11 mouse cellular contexts compared by ENCODE assay signal in the genomic region with DNA sequence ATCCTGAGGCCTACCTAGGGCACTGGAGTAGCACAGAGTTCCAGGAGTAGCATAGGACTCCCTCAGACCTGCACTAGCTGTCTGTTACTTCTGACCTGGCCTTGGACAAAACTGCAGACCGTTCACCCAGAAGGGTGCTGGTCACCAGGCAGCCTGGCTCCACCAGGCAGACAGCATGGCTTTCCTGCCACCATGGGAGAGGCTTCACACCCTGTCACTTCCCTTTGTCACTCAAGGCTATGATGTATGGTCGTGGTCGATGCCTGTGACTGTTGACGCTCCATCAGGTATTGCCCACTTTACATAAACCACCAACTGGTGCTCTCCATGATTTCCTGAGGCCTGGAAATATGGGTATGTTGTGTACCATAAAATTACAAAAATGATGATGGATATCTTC.
DNase-seq lines count a peak whose midpoint lies in the region; ATAC-seq and TF ChIP-seq lines count a peak whose summit lies in the region.
"Had no signal": no experiment of that assay in that cellular context is flagged by ENCODE, and none has a peak within 500 bp of the region (broad histone marks: within the 10 kb centered on the region; RNA-seq: fewer than 3 reads in every experiment).

No protein-coding gene starts in this region.

- TF ChIP-seq POLR2A in olfactory bulb, adult 2 months (IDR thresholded peaks at IDR 0.05; ENCODE audit: insufficient read depth, low read depth, low read length) = no peak

- no peak overlapping the region for H3K4me3 ChIP-seq in limb, embryonic 13.5 days
- no peak overlapping the region for H3K4me3 ChIP-seq in limb, embryonic 10.5 days
- no peak overlapping the region for H3K4me3 ChIP-seq in forebrain, postnatal 0 days (ENCODE audit: low read depth, low read length)
- H3K4me3 ChIP-seq in olfactory bulb, adult 2 months (ENCODE audit: insufficient read depth, low read depth, low read length) = no peak overlapping the region
- H3K4me3 ChIP-seq: embryonic facial prominence, embryonic 12.5 days had no signal

- TF ChIP-seq CTCF in forebrain, postnatal 0 days (IDR thresholded peaks at IDR 0.05; ENCODE audit: low read depth) = no peak
- TF ChIP-seq CTCF in olfactory bulb, adult 2 months (IDR thresholded peaks at IDR 0.05; ENCODE audit: insufficient read depth, low read depth, low read length) = no peak

- H3K9ac ChIP-seq in limb, embryonic 13.5 days = no peak overlapping the region
- no peak overlapping the region for H3K9ac ChIP-seq in forebrain, postnatal 0 days
- H3K9ac ChIP-seq: embryonic facial prominence, embryonic 12.5 days had no signal

- DNase-seq in limb, embryonic 10.5 days (ENCODE audit: low spot score) = no peak
- DNase-seq in forebrain, postnatal 0 days = no peak
- no peak for DNase-seq in ovary, postnatal 14 days (ENCODE audit: low spot score)
- DNase-seq in adrenal gland, adult 8-10 months = no peak
- DNase-seq in thymus, adult 18-20 months = no peak
- DNase-seq: kidney, adult 9 months; liver had no signal

- H3K4me1 ChIP-seq in limb, embryonic 13.5 days = peaks cover 26% of the 10 kb centered on the region
- peaks cover 25% of the 10 kb centered on the region for H3K4me1 ChIP-seq in limb, embryonic 10.5 days
- H3K4me1 ChIP-seq in forebrain, postnatal 0 days (ENCODE audit: insufficient read depth) = peaks cover 25% of the 10 kb centered on the region
- peaks cover 27% of the 10 kb centered on the region for H3K4me1 ChIP-seq in olfactory bulb, adult 2 months (ENCODE audit: control insufficient read depth, insufficient read depth, low read length)

- H3K9me3 ChIP-seq in limb, embryonic 13.5 days = peaks cover 1% of the 10 kb centered on the region; the same call in 1 of the 2 replicates
- no peaks in the 10 kb centered on the region for H3K9me3 ChIP-seq in limb, embryonic 10.5 days (replicated peaks)
- H3K9me3 ChIP-seq in forebrain, postnatal 0 days (ENCODE audit: low read length) = no peaks in the 10 kb centered on the region
- H3K9me3 ChIP-seq: embryonic facial prominence, embryonic 12.5 days had no signal

- no peak for ATAC-seq in limb, embryonic 13.5 days (ENCODE audit: low FRiP score, low read depth)
- ATAC-seq in forebrain, postnatal 0 days = 0 out of 2 replicates have a peak, but pooled peaks have one; percentile 1
- peak; percentile 44 for ATAC-seq in megakaryocyte progenitor cell, adult 5-6 weeks (replicated peaks; ENCODE audit: poor library complexity)

- no peaks in the 10 kb centered on the region for H3K36me3 ChIP-seq in limb, embryonic 13.5 days
- no peaks in the 10 kb centered on the region for H3K36me3 ChIP-seq in limb, embryonic 10.5 days
- H3K36me3 ChIP-seq in forebrain, postnatal 0 days (ENCODE audit: insufficient read depth) = no peaks in the 10 kb centered on the region
- H3K36me3 ChIP-seq: embryonic facial prominence, embryonic 12.5 days had no signal

- peak overlapping the region; percentile 58; the same call in 1 of the 2 replicates for H3K27ac ChIP-seq in limb, embryonic 13.5 days
- no peak overlapping the region for H3K27ac ChIP-seq in limb, embryonic 10.5 days
- H3K27ac ChIP-seq in forebrain, postnatal 0 days (ENCODE audit: low read depth, low read length) = peak overlapping the region; percentile 68
- H3K27ac ChIP-seq in olfactory bulb, adult 2 months (ENCODE audit: insufficient read depth, low read depth, low read length) = 0 out of 2 replicates have a peak overlapping the region, but pooled peaks have one; percentile 21
- H3K27ac ChIP-seq: embryonic facial prominence, embryonic 12.5 days had no signal

- no peaks in the 10 kb centered on the region for H3K27me3 ChIP-seq in limb, embryonic 13.5 days
- H3K27me3 ChIP-seq in limb, embryonic 10.5 days (ENCODE audit: low read depth, poor library complexity, severe bottlenecking) = no peaks in the 10 kb centered on the region; the same call in 1 of the 2 replicates
- no peaks in the 10 kb centered on the region for H3K27me3 ChIP-seq in forebrain, postnatal 0 days (ENCODE audit: insufficient read depth, low read length)
- H3K27me3 ChIP-seq: embryonic facial prominence, embryonic 12.5 days had no signal

- WGBS in limb, embryonic 13.5 days = 72% methylated on average over 4 of the region's 4 CpGs
- 55% methylated on average over 4 of the region's 4 CpGs for WGBS in limb, embryonic 10.5 days
- 54% methylated on average over 4 of the region's 4 CpGs for WGBS in forebrain, postnatal 0 days
- 79% methylated on average over 4 of the region's 4 CpGs for WGBS in olfactory bulb, adult 2 months

- H3K4me2 ChIP-seq in limb, embryonic 13.5 days (replicated peaks) = no peak overlapping the region
- no peak overlapping the region for H3K4me2 ChIP-seq in forebrain, postnatal 0 days (ENCODE audit: low read depth)
- H3K4me2 ChIP-seq: embryonic facial prominence, embryonic 12.5 days had no signal
